Mouse (Mus musculus): ENCODE data around the gene Atcay. TPM values are rescaled to one million over a fixed set of nuclear protein-coding genes. Genes with fewer than 3 reads are reported as not detected.
"Not testable (repeated sequence)": the region's sequence is repeated elsewhere in the genome, so short reads cannot be mapped to it uniquely, and the experiment has no call there.

Gene Atcay
- polyA plus RNA-seq, 1 experiment from 2014 or later = 58.1 TPM

DNA sequence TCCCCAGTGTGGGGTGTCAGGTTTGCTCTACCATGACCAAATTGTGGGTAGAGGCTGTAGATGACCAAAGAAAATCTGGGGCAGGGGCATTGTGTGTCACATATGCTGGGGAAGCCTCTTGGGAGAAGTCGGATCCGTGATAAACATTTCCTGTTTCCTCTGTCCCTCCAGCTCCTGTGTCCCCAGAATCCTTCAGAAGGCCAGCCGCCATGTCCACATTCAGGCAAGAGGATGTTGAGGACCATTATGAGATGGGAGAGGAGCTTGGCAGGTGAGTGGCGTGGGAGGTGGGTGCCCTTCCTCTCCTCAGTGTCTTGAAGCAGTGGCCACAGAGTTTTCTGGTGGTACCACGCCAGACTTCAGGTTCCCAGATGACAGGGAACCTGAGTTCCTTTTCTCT, 46.8 kb downstream of the Atcay start, which contains the start of gene 4930442H23Rik:
Gene 4930442H23Rik (minus strand): TSS at position 45 of the 400 bp plus-strand sequence.
- ATAC-seq (ENCODE audit: low read depth) = no peak
- peaks cover 73% of the 10 kb centered on the region for H3K36me3 ChIP-seq

DNA sequence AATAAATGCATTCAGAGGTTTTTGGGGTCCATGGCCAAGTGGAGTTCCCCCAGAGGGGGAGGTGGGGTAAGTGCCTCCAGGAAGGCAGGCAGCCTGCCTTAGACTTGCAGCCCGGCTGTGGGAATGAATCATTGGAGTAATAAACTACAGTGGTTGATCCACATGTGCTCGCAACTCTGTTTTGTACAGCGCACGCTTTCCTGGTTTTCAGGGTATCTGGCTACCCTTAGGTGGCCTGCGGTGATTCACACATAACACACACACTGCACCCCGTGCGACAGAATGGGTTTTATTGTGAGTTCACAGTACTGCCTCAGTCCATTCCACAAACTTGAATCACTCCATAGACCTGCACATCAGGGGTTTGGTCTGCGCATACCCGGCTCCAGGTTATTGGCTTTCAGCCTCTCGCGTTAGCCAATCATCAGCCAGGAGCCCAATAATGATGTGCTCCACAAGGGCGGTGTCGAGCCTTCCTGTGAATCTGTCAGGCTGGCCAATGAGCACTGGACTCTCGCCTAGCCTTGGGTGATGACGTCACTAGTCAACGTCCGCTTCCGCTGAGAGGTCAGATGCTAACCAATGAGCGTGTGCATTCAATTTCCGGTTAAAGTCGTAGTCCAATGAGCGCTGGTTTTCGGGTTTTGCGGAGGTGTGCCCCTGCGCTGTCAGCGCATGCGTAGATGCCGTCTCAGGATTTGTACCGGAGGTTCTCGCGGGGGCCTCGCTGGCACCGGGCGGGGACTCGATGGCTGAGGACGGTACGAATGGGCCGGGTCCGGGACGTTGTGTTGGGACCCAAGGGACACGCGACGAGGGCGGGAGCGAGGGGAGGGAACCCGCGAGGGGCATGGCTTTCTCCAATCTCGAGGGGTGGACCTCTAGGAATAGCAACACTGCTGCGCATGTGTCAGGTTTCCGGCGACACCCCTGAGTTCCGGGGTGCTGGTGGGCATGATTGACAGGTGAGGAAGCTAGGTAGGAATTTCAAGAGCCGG, 48.0 kb downstream of the Atcay start, which contains the start of gene Dapk3:
Gene Dapk3 (plus strand): TSS at position 670 of the 998 bp plus-strand sequence.
- peak; percentile 94 for ATAC-seq (ENCODE audit: low read depth)
- whole genome bisulfite sequencing = 4% methylated on average over 53 of the region's 53 CpGs
- H3K27ac ChIP-seq (replicated peaks) = peak within 1 kb of the TSS; percentile 90
- H3K4me2 ChIP-seq = peak within 1 kb of the TSS; percentile 61
- H3K36me3 ChIP-seq = peaks cover 80% of the 10 kb centered on the region
- peak within 1 kb of the TSS; percentile 71 for H3K4me3 ChIP-seq
- H3K4me1 ChIP-seq (replicated peaks) = peaks cover 61% of the 10 kb centered on the region
- peak within 1 kb of the TSS; percentile 81 for H3K9ac ChIP-seq
- no peaks in the 10 kb centered on the region for H3K27me3 ChIP-seq
- H3K9me3 ChIP-seq = no peaks in the 10 kb centered on the region

More for the DNA sequence above, 46.8 kb downstream of the Atcay start, which contains the start of gene 4930442H23Rik:
- H3K27me3 ChIP-seq = no peaks in the 10 kb centered on the region
- peaks cover 50% of the 10 kb centered on the region for H3K4me1 ChIP-seq (replicated peaks)
- H3K4me3 ChIP-seq = peak within 1 kb of the TSS; percentile 71
- WGBS = 87% methylated on average over 5 of the region's 5 CpGs
- H3K9ac ChIP-seq = peak within 1 kb of the TSS; percentile 81
- peak within 1 kb of the TSS; percentile 61 for H3K4me2 ChIP-seq
- no peaks in the 10 kb centered on the region for H3K9me3 ChIP-seq
- H3K27ac ChIP-seq (replicated peaks) = peak within 1 kb of the TSS; percentile 90

- Histone ChIP-seq H3K36me3 (peaks cover 77% of the 10 kb centered on the region), H3K27ac (replicated peaks) (peak overlapping the region; percentile 72; the same call in 1 of the 2 replicates), H3K4me1 (replicated peaks) (peaks cover 66% of the 10 kb centered on the region)
- H3K9ac ChIP-seq; H3K4me2 ChIP-seq; H3K27me3 ChIP-seq; H3K4me3 ChIP-seq; ATAC-seq (ENCODE audit: low read depth); H3K9me3 ChIP-seq: not testable (repeated sequence)
- WGBS = 83% methylated on average over 12 of the region's 12 CpGs
These were observed 48.8 kb downstream of the Atcay start for GRCm38 (mm10) chr10:81181860-81182259.

DNA sequence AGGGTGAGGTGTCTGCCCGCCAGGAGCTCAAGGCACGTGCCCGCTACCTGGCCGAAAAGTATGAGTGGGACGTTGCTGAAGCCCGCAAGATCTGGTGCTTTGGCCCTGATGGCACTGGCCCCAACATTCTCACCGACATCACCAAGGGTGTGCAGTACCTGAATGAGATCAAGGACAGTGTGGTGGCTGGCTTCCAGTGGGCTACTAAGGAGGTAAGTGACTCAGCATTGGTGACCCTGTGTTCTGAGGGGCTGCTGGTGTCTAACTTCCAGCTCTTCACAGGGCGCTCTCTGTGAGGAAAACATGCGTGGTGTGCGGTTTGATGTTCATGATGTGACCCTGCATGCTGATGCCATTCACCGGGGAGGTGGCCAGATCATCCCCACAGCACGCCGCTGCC, 49.7 kb downstream of the Atcay start:
- H3K4me1 ChIP-seq (replicated peaks) = peaks cover 68% of the 10 kb centered on the region
- 94% methylated on average over 13 of the region's 13 CpGs for WGBS
- H3K27me3 ChIP-seq = no peaks in the 10 kb centered on the region
- H3K27ac ChIP-seq (replicated peaks) = no peak overlapping the region
- H3K9me3 ChIP-seq = no peaks in the 10 kb centered on the region
- H3K9ac ChIP-seq = no peak overlapping the region
- H3K4me2 ChIP-seq = no peak overlapping the region
- ATAC-seq (ENCODE audit: low read depth) = no peak
- H3K4me3 ChIP-seq = no peak overlapping the region
- peaks cover 71% of the 10 kb centered on the region for H3K36me3 ChIP-seq

DNA sequence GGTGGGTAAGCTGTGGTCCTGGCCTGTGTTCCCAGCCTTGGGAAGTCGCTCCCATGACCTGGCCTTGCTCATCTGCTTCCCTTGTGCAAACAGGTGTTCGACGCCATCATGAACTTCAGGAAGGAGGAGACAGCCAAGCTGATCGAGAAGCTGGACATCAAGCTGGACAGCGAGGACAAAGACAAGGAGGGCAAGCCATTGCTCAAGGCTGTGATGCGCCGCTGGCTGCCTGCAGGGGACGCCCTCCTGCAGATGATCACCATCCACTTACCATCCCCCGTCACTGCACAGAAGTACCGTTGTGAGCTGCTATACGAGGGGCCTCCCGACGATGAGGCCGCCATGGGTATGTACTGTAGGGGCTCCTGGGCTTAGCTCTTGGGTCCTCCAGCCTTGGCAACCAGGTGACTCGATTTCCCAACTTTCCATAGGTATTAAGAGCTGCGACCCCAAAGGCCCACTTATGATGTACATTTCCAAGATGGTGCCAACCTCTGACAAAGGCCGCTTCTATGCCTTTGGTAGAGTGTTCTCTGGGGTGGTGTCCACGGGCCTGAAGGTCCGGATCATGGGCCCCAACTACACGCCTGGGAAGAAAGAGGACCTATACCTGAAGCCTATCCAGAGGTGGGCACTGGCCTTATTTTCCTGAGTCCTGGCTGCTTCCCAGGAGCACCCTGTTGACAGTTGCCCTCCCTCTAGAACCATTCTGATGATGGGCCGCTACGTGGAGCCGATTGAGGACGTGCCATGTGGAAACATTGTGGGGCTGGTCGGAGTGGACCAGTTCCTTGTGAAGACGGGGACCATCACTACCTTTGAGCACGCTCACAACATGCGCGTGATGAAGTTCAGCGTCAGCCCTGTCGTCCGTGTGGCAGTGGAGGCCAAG, 50.9 kb downstream of the Atcay start:
- Histone ChIP-seq H3K9ac (no peak overlapping the region), H3K9me3 (no peaks in the 10 kb centered on the region), H3K36me3 (peaks cover 60% of the 10 kb centered on the region), H3K27me3 (no peaks in the 10 kb centered on the region), H3K4me3 (no peak overlapping the region), H3K4me2 (no peak overlapping the region), H3K27ac (replicated peaks) (no peak overlapping the region; the same call in none of the 2 replicates), H3K4me1 (replicated peaks) (peaks cover 78% of the 10 kb centered on the region)
- ATAC-seq (ENCODE audit: low read depth) = no peak
- 91% methylated on average over 32 of the region's 32 CpGs for WGBS

DNA sequence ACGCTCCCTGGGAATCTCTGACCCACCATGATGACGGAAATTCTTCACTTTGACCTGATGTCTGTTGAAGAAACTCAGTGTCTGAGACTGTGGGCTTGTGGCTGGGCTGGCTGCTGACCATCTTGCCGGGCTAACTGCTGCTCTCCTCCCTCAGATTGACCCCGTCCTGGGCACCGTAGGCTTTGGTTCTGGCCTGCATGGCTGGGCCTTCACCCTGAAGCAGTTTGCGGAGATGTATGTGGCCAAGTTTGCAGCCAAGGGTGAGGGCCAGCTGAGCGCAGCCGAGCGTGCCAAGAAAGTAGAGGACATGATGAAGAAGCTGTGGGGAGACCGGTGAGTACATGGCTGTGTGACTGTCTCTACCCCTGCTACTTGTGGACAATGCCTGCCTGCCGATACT, 51.7 kb downstream of the Atcay start:
- ATAC-seq (ENCODE audit: low read depth) = no peak
- H3K4me2 ChIP-seq = no peak overlapping the region
- H3K9me3 ChIP-seq = no peaks in the 10 kb centered on the region
- peaks cover 78% of the 10 kb centered on the region for H3K4me1 ChIP-seq (replicated peaks)
- H3K27ac ChIP-seq (replicated peaks) = no peak overlapping the region
- 0 out of 2 replicates have a peak overlapping the region, but pooled peaks have one; percentile 91 for H3K4me3 ChIP-seq
- H3K27me3 ChIP-seq = no peaks in the 10 kb centered on the region
- peaks cover 53% of the 10 kb centered on the region for H3K36me3 ChIP-seq
- 96% methylated on average over 11 of the region's 11 CpGs for WGBS
- no peak overlapping the region for H3K9ac ChIP-seq

- no peak for ATAC-seq (ENCODE audit: low read depth)
- no peaks in the 10 kb centered on the region for H3K9me3 ChIP-seq
- peak overlapping the region; percentile 98 for H3K4me2 ChIP-seq
- H3K27me3 ChIP-seq = no peaks in the 10 kb centered on the region
- no peak overlapping the region for H3K27ac ChIP-seq (replicated peaks)
- H3K9ac ChIP-seq = peak overlapping the region; percentile 97
- H3K4me1 ChIP-seq (replicated peaks) = peaks cover 80% of the 10 kb centered on the region
- peak overlapping the region; percentile 91 for H3K4me3 ChIP-seq
- 69% methylated on average over 14 of the region's 14 CpGs for WGBS
- peaks cover 53% of the 10 kb centered on the region for H3K36me3 ChIP-seq
These were observed 52.5 kb downstream of the Atcay start for GRCm38 (mm10) chr10:81177958-81178712.

- no peak for ATAC-seq (ENCODE audit: low read depth)
- H3K27me3 ChIP-seq = no peaks in the 10 kb centered on the region
- peaks cover 86% of the 10 kb centered on the region for H3K4me1 ChIP-seq (replicated peaks)
- H3K9me3 ChIP-seq = no peaks in the 10 kb centered on the region
- peak overlapping the region; percentile 92 for H3K27ac ChIP-seq (replicated peaks)
- peaks cover 53% of the 10 kb centered on the region for H3K36me3 ChIP-seq
- peak overlapping the region; percentile 91 for H3K4me3 ChIP-seq
- H3K9ac ChIP-seq = peak overlapping the region; percentile 97
- H3K4me2 ChIP-seq = peak overlapping the region; percentile 98
- whole genome bisulfite sequencing = 14% methylated on average over 16 of the region's 16 CpGs
These were observed 53.1 kb downstream of the Atcay start for GRCm38 (mm10) chr10:81177491-81177925.

DNA sequence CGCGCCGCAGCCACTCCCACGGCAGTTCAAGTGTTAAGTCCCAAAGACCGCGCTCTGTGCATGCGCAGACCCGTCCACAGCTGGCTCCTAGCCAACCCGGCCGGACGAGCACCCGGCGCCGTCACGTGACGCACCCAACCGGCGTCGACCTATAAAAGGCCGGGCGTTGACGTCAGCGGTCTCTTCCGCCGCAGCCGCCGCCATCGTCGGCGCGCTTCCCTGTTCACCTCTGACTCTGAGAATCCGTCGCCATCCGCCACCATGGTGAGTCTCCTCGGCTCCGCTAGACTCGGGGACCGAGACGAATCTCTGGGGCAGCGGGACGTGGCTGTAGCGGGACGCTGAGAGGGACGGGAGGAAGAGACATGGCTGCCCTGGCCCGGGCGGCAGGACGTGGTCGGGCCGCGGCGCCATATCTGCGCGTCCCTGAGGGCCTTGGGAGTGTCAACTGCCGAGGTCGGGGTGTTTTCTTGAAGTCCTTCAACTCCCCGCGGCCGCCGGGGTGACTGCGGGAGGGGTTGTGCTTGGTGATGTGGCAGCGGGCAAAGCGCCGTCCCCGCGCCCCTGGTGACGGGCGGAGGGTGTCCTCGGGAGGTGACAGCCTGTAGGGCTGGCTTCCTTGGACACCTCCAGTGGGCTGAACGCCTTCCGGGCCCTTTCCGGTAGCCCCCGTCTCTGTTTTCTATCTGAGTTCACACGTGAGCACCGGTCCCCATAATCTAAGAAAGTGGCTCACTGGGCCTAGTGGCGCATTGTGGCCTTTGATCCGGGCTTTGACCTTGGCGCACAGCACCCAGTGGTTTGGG, 54.0 kb downstream of the Atcay start, which contains the start of gene Eef2:
Gene Eef2 (plus strand): TSS at position 166 of the 806 bp plus-strand sequence.
- Histone ChIP-seq H3K9me3 (no peaks in the 10 kb centered on the region), H3K9ac (peak within 1 kb of the TSS; percentile 97), H3K27ac (replicated peaks) (peak within 1 kb of the TSS; percentile 97), H3K27me3 (no peaks in the 10 kb centered on the region), H3K4me2 (peak within 1 kb of the TSS; percentile 98), H3K4me3 (peak within 1 kb of the TSS; percentile 91), H3K36me3 (peaks cover 45% of the 10 kb centered on the region), H3K4me1 (replicated peaks) (peaks cover 78% of the 10 kb centered on the region)
- WGBS = under 1% methylated on average over 77 of the region's 77 CpGs
- ATAC-seq (ENCODE audit: low read depth) = peak; percentile 70

DNA sequence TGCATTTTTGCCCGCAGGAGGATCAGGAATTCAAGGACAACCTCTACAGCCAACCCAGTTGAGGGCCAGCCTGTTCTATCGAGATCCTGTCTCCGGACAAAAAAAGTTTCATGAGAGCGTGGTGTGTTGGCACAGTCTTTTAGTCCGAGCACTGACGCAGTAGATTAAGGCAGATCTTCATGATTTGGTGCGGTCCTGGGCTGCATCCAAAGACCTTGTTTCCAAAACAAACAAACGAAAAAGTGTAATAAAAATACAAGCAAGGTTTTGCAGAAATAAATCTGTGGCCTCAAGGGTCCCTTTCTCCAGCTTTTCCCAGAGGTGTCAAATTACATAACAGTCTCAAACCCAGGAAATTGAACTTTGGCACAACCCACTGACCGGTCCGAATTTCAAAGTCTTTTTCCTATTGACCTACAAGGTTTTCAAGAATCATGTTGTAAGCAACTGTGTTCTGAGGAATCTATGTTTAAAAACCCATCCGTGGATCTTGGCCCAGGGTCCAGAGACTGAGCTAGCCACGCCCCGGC, 54.6 kb downstream of the Atcay start:
- peaks cover 71% of the 10 kb centered on the region for H3K4me1 ChIP-seq (replicated peaks)
- peak overlapping the region; percentile 58 for H3K4me2 ChIP-seq
- 7% methylated on average over 13 of the region's 13 CpGs for WGBS
- no peaks in the 10 kb centered on the region for H3K9me3 ChIP-seq
- no peaks in the 10 kb centered on the region for H3K27me3 ChIP-seq
- H3K9ac ChIP-seq = peak overlapping the region; percentile 59
- ATAC-seq (ENCODE audit: low read depth) = no peak
- H3K36me3 ChIP-seq = peaks cover 38% of the 10 kb centered on the region
- peak overlapping the region; percentile 97 for H3K27ac ChIP-seq (replicated peaks)
- H3K4me3 ChIP-seq = peak overlapping the region; percentile 91

All from neural tube, embryonic 13.5 days (tissue).